Mouse (Mus musculus): ENCODE data around the gene Ank3. TPM values are rescaled to one million over a fixed set of nuclear protein-coding genes. Genes with fewer than 3 reads are reported as not detected.

Gene Ank3
- polyA plus RNA-seq, 1 experiment, result 39.1 TPM

DNA sequence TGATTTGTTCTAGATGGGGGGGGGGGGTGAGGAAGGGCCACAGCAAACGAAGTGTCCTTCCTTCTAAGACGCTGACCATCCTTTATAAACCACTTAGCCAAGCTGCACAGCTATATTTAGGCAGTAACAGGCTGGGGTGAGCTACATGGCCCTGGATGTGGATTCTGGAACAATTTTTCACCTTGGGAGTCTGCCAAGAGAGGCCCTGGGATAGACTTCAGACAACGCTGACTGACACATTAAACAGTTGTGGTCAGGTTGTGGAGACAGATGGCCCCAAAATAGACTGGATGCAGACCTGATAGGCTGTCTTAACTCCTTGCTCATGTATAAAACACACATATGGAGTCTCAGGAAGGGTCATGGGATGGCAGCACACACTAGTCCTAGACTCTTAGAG is 658.5 kb downstream of the Ank3 start:
- H3K4me3 ChIP-seq (ENCODE audit: insufficient read depth, low read depth, low read length), result no peak overlapping the region
- no peaks in the 10 kb centered on the region for H3K36me3 ChIP-seq (ENCODE audit: control insufficient read depth, insufficient read depth, low read length)
- peak; percentile 38 for DNase-seq
- no peaks in the 10 kb centered on the region for H3K27me3 ChIP-seq (replicated peaks; ENCODE audit: control insufficient read depth, insufficient read depth, low read length)
- H3K4me1 ChIP-seq (ENCODE audit: control insufficient read depth, insufficient read depth, low read length), result 0 out of 2 replicates have a peak, but pooled peaks cover 4% of the 10 kb centered on the region
- WGBS, result 75% methylated on average over 3 of the region's 3 CpGs
- H3K27ac ChIP-seq (ENCODE audit: insufficient read depth, low read depth, low read length), result no peak overlapping the region
- TF ChIP-seq POLR2A (IDR thresholded peaks at IDR 0.05; ENCODE audit: low read depth, low read length) (no peak), CTCF (conservative IDR thresholded peaks at IDR 0.05; ENCODE audit: insufficient read depth, insufficient read length, low read depth, low read length) (no peak)

DNA sequence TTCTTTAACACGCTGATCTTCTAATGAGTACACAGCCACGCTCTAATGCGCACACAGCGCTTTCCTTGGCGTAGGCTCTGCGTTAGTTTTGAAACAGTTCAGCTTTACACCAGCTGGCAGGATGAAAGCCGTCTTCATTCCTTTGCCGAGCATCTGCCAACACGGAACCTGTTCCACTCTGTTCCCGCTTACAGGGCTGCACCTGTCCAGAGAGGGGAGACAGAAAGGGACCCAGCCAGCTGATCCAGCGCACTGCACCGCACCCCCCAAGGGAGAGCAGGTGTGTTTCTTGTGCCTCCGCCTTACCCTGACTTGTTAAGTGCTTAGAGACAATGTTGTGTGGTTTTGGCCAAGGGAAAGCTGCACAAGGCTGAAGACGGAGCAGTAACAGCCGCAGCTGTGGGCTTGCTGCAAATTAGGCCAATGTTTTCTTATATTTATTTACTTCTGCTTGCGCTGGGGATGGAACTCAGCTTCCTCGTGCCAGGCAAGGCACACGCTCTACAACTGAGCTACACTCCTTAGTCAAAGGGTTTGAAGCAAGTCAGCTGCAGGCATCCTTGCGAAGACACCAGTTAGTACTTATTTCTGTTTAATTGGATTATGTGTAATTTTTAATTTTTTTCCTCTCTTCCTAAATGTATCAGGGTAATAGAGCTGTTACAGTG is 661.6 kb downstream of the Ank3 start:
- TF ChIP-seq CTCF (conservative IDR thresholded peaks at IDR 0.05; ENCODE audit: insufficient read depth, insufficient read length, low read depth, low read length) (no peak), POLR2A (IDR thresholded peaks at IDR 0.05; ENCODE audit: low read depth, low read length) (no peak)
- peak; percentile 67 for DNase-seq
- 29% methylated on average over 19 of the region's 19 CpGs for WGBS
- no peaks in the 10 kb centered on the region for H3K36me3 ChIP-seq (ENCODE audit: control insufficient read depth, insufficient read depth, low read length)
- H3K4me3 ChIP-seq (ENCODE audit: insufficient read depth, low read depth, low read length), result no peak overlapping the region
- 0 out of 2 replicates have a peak, but pooled peaks cover 4% of the 10 kb centered on the region for H3K4me1 ChIP-seq (ENCODE audit: control insufficient read depth, insufficient read depth, low read length)
- H3K27me3 ChIP-seq (replicated peaks; ENCODE audit: control insufficient read depth, insufficient read depth, low read length), result no peaks in the 10 kb centered on the region
- H3K27ac ChIP-seq (ENCODE audit: insufficient read depth, low read depth, low read length), result no peak overlapping the region

DNA sequence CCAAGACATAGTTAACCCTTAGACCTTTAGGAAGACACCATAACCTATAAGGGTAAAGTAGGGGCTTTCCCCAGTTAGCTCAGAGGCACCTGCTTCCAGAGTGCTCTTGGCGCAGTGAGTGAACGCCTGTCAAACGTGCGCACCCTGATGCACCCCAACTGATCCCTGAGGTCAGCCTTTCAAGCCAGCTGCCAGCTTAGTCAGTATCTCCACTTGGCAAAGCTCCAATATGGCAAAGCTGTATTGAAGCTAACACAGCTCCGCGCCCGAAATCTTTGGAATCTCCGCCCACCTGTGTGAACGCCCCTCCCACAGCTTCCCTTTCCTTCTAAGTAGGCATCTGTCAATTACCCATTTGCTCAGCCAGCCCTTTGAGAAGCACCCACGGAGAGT is 662.1 kb downstream of the Ank3 start:
- H3K36me3 ChIP-seq (ENCODE audit: control insufficient read depth, insufficient read depth, low read length), result no peaks in the 10 kb centered on the region

DNA sequence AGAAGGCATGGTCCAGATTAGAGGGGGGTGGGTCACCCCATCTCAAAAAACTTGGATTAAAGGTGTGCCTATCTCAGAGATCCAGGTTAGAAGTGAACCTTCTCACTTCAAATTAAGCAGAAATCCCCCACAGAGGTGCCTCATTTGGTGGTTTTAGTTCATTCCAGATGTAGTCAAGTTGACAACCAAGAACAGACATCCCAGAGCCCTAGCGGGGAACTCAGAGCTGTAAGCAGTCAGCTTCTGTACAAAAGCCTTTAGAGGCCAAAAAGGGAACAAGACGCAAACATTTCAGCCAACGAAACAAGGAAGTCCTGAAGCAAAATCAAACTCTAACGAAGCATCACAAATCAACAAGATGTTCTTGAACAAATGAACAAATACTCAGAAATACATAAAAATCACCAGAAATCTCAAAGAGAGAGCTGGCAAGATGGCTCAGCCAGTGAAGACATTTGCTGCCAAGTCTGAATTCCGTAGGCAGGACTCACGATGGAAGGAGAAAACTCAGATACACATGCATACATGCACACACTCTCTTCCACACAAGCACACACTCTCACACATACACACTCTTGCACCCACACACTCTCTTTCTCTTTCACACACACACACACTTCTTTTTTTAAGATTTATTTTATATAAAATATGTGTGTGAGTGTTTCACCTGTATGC is 665.4 kb downstream of the Ank3 start:
- Histone ChIP-seq H3K36me3 (ENCODE audit: control insufficient read depth, insufficient read depth, low read length) (no peaks in the 10 kb centered on the region), H3K4me1 (ENCODE audit: control insufficient read depth, insufficient read depth, low read length) (peaks cover 13% of the 10 kb centered on the region), H3K27ac (ENCODE audit: insufficient read depth, low read depth, low read length) (no peak overlapping the region), H3K27me3 (replicated peaks; ENCODE audit: control insufficient read depth, insufficient read depth, low read length) (no peaks in the 10 kb centered on the region), H3K4me3 (ENCODE audit: insufficient read depth, low read depth, low read length) (no peak overlapping the region)
- TF ChIP-seq CTCF (conservative IDR thresholded peaks at IDR 0.05; ENCODE audit: insufficient read depth, insufficient read length, low read depth, low read length) (no peak), POLR2A (IDR thresholded peaks at IDR 0.05; ENCODE audit: low read depth, low read length) (no peak)
- WGBS, result 80% methylated on average over 6 of the region's 6 CpGs
- no peak for DNase-seq

More for the DNA sequence above, 662.1 kb downstream of the Ank3 start:
- no peaks in the 10 kb centered on the region for H3K27me3 ChIP-seq (replicated peaks; ENCODE audit: control insufficient read depth, insufficient read depth, low read length)
- TF ChIP-seq CTCF (conservative IDR thresholded peaks at IDR 0.05; ENCODE audit: insufficient read depth, insufficient read length, low read depth, low read length) (no peak), POLR2A (IDR thresholded peaks at IDR 0.05; ENCODE audit: low read depth, low read length) (no peak)
- 0 out of 2 replicates have a peak, but pooled peaks cover 4% of the 10 kb centered on the region for H3K4me1 ChIP-seq (ENCODE audit: control insufficient read depth, insufficient read depth, low read length)
- no peak overlapping the region for H3K4me3 ChIP-seq (ENCODE audit: insufficient read depth, low read depth, low read length)
- 24% methylated on average over 10 of the region's 10 CpGs for WGBS
- no peak overlapping the region for H3K27ac ChIP-seq (ENCODE audit: insufficient read depth, low read depth, low read length)
- peak; percentile 70 for DNase-seq

DNA sequence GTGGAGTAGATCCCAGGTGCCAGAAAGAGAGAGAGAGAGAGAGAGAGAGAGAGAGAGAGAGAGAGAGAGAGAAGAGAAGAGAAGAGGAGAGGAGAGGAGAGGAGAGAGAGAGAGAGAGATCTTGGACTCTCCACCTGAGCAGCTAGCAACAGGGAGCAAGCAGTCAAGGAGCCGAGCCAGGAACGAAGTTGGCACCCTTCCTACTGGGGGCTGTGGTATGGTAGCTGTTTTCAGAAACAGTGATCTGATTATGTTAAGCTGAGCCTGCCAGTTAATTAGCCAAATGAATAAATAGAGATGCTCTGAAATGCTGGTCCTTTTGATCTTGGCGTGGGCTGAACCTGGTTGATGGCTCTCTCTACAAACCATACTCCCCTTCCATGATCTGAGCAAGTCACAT is 666.6 kb downstream of the Ank3 start:
- no peak overlapping the region for H3K4me3 ChIP-seq (ENCODE audit: insufficient read depth, low read depth, low read length)
- 75% methylated on average over 3 of the region's 3 CpGs for WGBS
- no peak overlapping the region for H3K27ac ChIP-seq (ENCODE audit: insufficient read depth, low read depth, low read length)
- H3K27me3 ChIP-seq (replicated peaks; ENCODE audit: control insufficient read depth, insufficient read depth, low read length), result no peaks in the 10 kb centered on the region
- TF ChIP-seq POLR2A (IDR thresholded peaks at IDR 0.05; ENCODE audit: low read depth, low read length) (no peak), CTCF (conservative IDR thresholded peaks at IDR 0.05; ENCODE audit: insufficient read depth, insufficient read length, low read depth, low read length) (no peak)
- DNase-seq, result no peak
- no peaks in the 10 kb centered on the region for H3K36me3 ChIP-seq (ENCODE audit: control insufficient read depth, insufficient read depth, low read length)
- H3K4me1 ChIP-seq (ENCODE audit: control insufficient read depth, insufficient read depth, low read length), result peaks cover 10% of the 10 kb centered on the region

DNA sequence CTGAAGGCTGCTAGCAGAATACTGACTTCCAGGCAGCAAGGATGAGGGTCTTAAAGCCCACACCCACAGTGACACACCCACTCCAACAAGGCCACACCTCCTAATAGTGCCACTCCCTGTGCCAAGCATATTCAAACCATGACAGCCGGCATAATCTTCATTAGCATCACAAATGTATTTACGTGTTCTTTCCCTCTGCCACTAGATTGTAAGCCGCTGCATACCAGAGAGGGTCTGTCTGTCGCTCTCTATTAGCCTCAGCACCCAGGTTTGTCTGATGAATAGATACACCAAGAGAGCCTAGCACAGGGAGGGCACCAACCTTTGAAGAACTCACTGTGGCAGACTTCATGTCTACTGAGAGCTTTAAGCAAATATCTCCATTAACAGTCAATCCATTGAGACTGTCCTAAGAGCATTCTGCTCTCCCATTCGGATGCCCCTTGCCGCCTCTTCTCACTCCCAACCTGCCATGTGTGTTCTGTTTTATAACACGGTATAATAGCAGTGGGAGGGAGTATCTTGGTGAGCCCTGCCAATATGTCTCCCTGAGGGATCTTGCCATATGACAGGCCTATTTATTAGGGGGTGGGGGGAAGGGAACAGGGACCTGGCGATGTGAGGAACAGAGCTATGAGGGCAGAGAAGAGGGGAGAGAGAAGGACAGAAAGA is 668.1 kb downstream of the Ank3 start:
- TF ChIP-seq CTCF (conservative IDR thresholded peaks at IDR 0.05; ENCODE audit: insufficient read depth, insufficient read length, low read depth, low read length) (no peak), POLR2A (IDR thresholded peaks at IDR 0.05; ENCODE audit: low read depth, low read length) (no peak)
- no peak overlapping the region for H3K27ac ChIP-seq (ENCODE audit: insufficient read depth, low read depth, low read length)
- H3K4me1 ChIP-seq (ENCODE audit: control insufficient read depth, insufficient read depth, low read length), result peaks cover 9% of the 10 kb centered on the region
- H3K4me3 ChIP-seq (ENCODE audit: insufficient read depth, low read depth, low read length), result no peak overlapping the region
- no peak for DNase-seq
- H3K27me3 ChIP-seq (replicated peaks; ENCODE audit: control insufficient read depth, insufficient read depth, low read length), result no peaks in the 10 kb centered on the region
- no peaks in the 10 kb centered on the region for H3K36me3 ChIP-seq (ENCODE audit: control insufficient read depth, insufficient read depth, low read length)
- 74% methylated on average over 8 of the region's 8 CpGs for WGBS
